Mouse (Mus musculus) thymus, postnatal 10 days (tissue): ENCODE results near the gene Map3k13.

Experiments used
- DNase-seq, 2 experiments: peaks; one replicate each; pipeline ENCODE4 v3.0.0; 2021; ENCODE audit warnings: low spot score in 2 of 2

The Map3k13 gene

GRCm38 (mm10) chr16:21807786-21808185 lies 13.6 kb downstream of the Map3k13 start:
- peak; percentile 48 to 68 for DNase-seq

DNA sequence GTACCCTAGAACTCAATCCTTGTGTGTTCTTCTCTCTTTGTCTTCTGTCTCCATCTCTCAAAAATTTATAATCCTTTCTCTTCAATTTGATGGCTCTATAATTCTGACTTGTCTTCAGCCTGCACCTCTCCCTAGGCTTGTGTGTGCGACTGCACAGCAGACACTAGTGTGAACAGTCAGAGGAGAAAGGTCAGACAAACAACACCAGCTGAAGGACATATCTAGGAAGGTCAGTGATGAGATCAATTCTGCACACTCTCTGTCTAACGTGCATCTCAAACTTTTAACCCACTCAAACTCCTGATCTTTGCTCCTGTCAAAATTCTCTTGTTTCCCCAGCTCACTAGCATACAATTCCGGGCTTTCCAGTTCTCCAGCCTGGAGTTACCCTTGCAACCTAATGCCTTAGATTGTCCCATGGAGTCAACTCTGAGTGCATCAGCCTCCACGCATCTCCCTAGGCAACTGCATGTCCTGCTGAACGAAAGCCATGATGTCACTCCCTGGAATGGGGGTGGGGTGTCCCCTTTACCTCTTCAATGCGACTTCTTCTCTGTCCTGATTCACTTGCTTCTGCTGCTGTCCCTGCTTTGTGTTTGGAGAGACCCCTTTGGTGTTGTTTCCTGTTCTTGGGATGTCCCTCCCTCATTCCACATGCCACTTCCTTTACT lies 19.2 kb downstream of the Map3k13 start:
- no peak for DNase-seq

- peak in 1 of 2 experiments; percentile 26 for DNase-seq
Observed at GRCm38 (mm10) chr16:21814861-21815668, 20.9 kb downstream of the Map3k13 start.

DNA sequence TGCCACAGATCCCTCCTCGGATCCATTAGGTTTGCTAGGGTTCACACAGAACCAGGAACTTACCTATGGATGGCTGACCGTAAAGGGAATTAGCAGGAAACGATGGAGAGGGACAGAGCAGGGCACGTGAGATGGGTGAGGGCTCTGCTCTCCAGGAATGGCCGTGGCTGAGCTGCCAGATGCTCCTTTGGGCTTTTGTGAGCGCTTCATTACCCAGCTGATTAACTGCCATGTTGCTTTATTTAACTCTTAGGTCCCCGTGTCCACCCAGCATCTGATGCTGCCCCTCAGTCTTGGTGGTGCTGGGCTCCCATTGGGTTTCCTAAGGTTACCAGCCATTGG lies 21.5 kb downstream of the Map3k13 start:
- DNase-seq: no peak

DNA sequence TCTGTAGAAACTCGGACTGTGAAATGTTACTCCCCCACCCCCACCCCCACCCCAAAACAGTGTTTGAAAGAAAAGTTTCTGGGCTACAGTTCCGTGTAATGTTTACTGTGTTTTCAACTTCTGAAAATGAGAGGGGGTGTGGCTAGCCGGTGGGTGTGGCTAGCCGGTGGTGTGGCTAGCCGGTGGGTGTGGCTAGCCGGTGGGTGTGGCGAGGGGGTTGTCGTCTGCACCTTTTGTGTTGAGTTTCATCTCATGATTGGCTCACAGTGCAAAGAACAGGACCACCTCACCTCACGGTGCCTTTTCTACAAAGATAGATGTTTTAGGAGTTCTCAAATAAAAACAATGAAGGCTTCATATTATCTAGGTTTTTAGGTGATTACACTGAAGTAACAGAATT lies 24.0 kb downstream of the Map3k13 start:
- no peak for DNase-seq

DNA sequence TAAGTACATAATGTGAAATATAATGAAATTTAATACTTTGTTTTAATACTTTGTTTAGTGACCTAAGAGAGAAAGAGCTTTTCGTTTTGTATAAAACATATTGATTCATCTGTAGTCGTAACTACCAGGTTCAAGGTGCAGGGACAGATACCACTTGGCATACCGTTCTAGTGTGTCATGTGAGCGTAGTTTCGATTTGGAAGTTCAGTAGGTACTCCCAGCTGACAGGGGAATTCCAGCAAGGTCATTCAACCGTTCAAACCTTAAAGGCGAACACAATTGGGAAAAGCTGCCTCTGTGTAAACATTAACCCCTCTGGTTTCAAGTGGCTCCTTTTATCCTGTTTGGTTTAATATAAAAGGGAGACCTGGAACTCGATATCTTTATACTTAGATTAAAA lies 24.5 kb downstream of the Map3k13 start:
- DNase-seq: no peak

GRCm38 (mm10) chr16:21825612-21826031 lies 31.5 kb downstream of the Map3k13 start:
- DNase-seq: no peak

GRCm38 (mm10) chr16:21827153-21827552 lies 33.0 kb downstream of the Map3k13 start:
- DNase-seq: no peak

DNA sequence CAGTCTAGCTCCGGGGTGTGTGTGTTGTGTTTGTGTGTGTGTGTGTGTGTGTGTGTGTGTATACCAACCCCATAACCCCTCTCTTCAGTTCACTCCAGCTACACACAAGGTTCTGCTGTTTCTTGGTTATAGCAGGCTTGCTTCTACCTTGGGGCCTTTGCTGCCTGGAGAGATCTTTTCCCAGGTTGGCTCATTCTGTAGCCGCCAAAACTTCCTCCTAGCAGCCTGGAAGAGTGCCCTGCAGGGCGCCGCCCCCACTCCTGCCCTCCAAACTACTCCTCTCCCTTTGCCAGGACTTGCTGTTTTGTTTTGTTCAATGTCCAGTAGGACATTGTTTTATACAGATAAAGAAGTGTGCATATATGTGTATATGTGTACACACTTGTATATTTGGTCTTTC lies 33.4 kb downstream of the Map3k13 start:
- no peak for DNase-seq

DNA sequence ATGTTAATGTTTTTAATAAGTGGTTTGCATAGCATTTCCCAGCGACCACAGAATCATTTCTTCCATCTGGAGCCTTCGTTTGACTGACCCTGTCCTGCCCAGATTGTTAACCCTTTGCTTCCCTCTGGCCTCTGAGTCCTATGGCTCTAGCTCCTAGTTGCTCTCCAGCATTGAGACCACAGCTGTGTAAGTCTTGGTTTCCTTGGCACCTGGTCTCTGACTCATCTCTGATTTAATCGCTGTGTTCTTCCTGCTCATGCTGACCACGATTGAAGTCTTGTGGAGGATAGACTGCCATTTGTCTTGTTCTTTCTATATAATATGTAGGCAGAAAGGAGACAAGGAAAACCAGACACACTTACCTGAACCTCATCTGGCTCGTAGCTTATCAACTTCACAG lies 35.6 kb downstream of the Map3k13 start:
- DNase-seq: no peak

DNA sequence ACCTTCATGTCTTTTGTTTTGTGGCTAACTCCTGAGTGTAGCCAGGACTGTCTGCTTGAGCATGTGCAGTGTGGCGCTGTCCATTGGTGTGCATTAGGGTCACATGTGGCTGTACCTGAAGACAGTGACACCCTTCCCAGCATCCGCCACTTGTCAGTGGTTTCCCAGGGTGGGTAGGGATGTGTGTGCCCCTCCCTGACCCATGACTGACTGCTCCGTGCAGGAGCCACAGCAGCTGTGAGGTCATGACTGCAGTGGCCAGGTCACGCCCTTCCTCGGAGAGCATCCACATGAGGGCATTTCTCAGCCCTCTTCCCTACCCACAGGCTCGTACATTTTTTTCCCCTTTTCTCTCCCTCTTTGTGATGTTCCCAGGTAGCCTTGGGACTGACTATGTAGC lies 36.6 kb downstream of the Map3k13 start:
- no peak for DNase-seq

DNA sequence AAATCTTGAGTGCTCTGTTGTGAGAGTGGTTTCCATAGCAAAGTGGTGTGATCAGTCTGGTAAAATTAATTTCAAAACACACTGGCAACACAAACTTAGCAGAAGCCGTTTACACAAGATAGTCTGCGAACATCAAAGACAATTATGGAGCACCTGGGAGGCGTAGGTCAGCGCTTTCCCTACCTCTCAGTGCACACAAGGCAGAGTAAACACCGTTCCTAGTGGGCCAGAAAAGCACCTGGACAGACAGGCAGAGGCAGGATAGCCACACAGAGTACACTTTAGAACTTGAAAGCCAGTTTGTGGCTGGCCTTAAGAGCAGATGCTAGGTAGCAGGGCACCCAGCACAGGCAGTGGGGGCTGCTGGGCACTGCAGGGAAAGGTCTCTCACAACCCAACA lies 37.6 kb downstream of the Map3k13 start:
- DNase-seq: no peak

GRCm38 (mm10) chr16:21833469-21833868 lies 39.3 kb downstream of the Map3k13 start:
- DNase-seq: no peak

- no peak for DNase-seq
Observed at GRCm38 (mm10) chr16:21833970-21834369, 39.8 kb downstream of the Map3k13 start.

DNA sequence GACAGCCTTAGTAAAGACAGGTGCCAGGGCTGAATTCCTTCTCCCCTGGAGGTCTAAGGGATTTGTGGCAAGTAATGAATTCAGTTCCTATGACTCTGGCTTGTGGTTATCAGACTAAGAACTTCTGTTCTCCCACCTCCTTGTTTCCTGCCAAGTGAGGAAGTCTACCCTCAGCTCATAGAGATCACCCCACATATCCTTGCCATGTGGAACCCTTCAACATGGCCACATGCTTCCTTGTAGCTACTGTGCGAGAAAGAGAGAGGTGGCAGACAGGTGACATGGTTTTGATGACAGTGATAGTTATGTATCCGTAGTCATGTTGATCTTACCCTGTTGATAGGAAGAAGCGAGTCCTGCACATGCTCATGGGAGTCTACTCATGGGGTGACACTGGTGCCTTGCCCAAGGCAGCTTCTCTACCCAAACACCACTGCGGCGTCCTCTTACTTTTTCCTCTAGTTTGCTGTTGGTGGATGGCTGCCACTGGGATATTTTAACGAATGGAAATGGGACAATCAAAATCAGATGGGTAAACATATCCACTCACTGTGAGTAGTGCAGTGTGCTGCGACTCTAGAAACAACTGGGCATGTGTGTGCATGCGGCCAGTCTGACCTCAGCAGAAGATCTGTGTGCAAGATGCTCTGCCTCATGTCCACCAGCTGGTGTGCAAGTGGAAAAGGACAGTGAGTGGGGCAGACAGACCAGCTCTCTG lies 40.9 kb downstream of the Map3k13 start:
- peak in 1 of 2 experiments; percentile 27 for DNase-seq

DNA sequence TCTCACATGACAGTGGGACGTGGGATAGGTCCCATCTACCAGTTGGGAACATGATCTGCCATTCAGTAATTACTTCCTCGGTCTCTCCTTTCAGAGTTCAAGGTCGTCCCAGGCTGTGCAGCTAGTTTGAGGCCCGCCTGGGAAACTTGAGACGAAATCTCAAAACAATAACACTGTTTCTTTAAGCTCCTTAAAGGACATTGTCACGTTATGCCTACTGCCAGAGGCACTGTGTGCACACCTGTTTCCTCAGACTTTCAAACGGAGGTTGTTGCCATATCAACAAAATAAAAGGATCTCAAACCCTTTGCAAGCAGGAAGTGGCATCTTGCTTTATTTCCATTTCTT lies 41.4 kb downstream of the Map3k13 start:
- DNase-seq: peak; percentile 55 to 57

DNA sequence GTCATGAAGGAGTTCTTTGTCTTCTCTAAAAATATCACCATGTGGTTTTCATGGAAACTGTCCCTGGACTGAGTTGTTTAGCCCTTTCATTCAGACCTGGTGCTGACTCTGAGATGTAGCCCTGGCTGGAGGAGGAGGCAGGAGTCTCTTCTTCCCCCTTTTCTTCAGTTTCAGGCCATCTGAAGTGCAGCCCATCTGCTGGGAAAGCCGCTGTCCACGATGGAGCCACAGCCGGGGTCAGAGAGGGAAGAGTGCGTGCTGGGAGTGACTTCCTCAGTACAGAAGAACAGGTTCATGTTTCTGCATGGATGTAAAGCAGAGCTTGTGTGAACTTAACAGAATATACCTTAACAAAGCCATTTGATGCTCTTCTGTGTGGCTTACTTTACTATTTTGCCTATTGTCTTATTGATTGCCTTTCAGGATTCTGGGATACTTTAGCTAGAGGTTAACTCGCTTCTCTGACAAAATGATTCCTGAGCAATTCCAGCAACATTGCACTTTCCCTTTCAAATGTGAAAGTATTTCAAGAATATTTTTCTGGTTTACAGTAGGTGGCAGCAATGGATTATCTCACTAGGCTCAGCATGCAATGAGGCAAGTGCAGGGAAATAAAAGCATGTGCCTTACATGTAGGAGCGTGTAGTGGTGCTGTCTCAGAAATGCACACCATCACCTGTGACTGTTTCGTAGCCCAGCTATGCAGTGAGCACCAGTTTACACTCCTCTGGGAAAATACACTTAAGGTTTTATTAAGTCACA lies 42.3 kb downstream of the Map3k13 start:
- peak in 1 of 2 experiments; percentile 58 for DNase-seq

- DNase-seq: no peak
Observed at GRCm38 (mm10) chr16:21837694-21838093, 43.5 kb downstream of the Map3k13 start.

DNA sequence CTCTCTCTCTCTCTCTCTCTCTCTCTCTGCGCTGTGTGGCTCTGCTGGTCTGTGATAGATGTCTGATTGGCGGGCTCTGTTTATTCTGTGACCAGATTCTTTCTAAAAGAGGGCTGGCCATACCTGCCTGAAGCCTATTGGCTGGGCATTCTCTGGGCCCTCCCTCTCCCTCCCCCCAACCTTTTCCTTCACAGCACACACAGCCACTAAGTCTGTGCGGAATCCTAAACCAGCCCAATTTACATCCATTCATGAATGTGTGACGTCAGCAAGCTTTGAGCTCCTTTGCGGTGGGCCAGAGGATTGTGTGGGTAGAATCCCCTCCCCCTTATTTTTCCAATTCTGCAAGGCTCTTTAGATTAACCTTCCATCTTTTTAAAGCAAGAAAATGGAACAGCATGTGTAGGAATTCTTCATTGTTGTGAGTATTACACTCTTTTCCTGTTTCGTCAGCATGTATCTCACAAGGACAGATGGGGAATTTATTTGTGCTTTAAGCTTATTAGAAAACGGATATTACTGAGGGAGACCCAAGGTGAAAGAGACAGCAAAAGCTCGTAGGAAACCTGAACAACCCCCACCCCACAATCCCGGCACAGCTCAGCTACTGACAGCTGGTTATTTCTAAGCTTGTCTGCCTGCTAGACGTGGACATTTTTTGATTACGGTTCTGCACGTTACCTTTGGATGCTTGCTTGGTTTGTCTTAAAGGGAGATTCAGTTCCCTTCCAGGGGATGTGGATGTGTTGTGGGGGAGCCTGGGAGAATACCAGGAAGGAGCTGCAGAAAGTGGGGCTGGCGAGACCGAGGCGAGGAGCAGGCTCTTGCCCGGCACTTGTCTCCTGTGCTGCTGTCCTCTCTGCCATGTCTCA lies 51.9 kb downstream of the Map3k13 start:
- peak; percentile 24 to 29 for DNase-seq

DNA sequence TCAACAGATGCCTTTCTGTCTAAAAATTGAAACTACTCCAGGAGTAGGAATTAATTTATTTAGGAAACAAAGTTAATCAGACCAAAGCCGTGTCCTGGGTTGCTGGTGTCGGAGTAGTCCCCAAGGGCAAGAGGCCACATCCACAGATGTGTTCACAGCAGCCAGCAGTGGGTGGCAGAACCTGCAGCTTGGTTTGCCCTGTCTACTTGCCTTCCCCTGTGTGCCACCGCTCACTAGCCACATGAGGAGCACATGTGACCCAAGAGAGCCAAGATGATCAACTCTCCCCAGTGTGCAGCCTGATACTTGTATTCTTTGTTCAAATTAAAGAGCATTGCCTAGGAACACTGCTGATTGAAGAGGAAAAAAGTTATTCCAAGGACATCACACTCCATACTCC lies 54.3 kb downstream of the Map3k13 start:
- DNase-seq: no peak

GRCm38 (mm10) chr16:21848847-21849246 lies 54.7 kb downstream of the Map3k13 start:
- DNase-seq: no peak
